31 mouse cellular contexts compared by ENCODE assay signal in the genomic region with DNA sequence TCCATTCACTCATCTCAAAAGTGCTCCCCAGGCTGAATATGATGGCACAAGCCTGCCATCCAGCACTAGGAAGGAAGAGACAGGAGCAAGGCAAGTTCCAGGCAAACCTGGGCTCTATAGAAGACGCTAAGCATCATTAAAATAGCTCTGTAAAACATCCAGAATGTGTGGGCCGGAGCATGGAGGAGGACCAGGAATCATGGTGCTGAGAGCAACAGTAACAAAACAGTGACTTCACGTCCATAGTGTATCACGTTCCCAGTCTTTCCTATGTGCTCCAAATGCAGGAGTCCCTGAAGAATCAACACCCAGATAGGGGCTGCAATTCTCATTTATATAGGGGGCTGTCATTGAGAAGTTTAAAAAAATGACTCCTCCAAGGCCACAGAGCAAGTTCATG.
"Had no signal": no experiment of that assay in that cellular context is flagged by ENCODE, and none has a peak within 500 bp of the region (broad histone marks: within the 10 kb centered on the region; RNA-seq: fewer than 3 reads in every experiment).

No protein-coding gene starts in this region.

- H3K36me3 ChIP-seq: limb, embryonic 10.5 days; limb, embryonic 12.5 days; liver, embryonic 12.5 days; liver, embryonic 13.5 days; liver, embryonic 15.5 days; lung, embryonic 15.5 days; midbrain, embryonic 10.5 days; midbrain, embryonic 12.5 days; midbrain, embryonic 13.5 days; midbrain, embryonic 15.5 days had no signal

- ATAC-seq: liver, embryonic 12.5 days; liver, postnatal 0 days; lung, postnatal 0 days; midbrain, embryonic 13.5 days; midbrain, embryonic 15.5 days; midbrain, embryonic 16.5 days had no signal

- H3K27ac ChIP-seq: limb, embryonic 10.5 days; limb, embryonic 12.5 days; limb, embryonic 13.5 days; limb, embryonic 15.5 days; liver, embryonic 12.5 days; liver, embryonic 13.5 days; liver, embryonic 14.5 days; liver, embryonic 15.5 days; lung, embryonic 15.5 days; macrophage; midbrain, embryonic 10.5 days; midbrain, embryonic 12.5 days; midbrain, embryonic 13.5 days; midbrain, embryonic 15.5 days; neural tube, embryonic 12.5 days had no signal

- DNase-seq: left cerebral cortex, postnatal 4 days; liver; liver, embryonic 13.5 days; liver, postnatal 0 days; lung, adult 18-20 months; lung, adult 2 months; lung, embryonic 14.5 days; lung, postnatal 10 days; lung, postnatal 14 days; lung, postnatal 36 days; lung, postnatal 4 days; midbrain, embryonic 14.5 days had no signal

- H3K4me3 ChIP-seq: limb, embryonic 10.5 days; limb, embryonic 12.5 days; limb, embryonic 13.5 days; limb, embryonic 15.5 days; liver, embryonic 12.5 days; liver, embryonic 13.5 days; liver, embryonic 15.5 days; lung, embryonic 15.5 days; megakaryocyte, embryonic 14.5 days; midbrain, embryonic 10.5 days; midbrain, embryonic 12.5 days; midbrain, embryonic 13.5 days; midbrain, embryonic 15.5 days; myocyte; neural tube, embryonic 12.5 days had no signal

- H3K9me3 ChIP-seq: limb, embryonic 10.5 days; limb, embryonic 12.5 days; limb, embryonic 13.5 days; limb, embryonic 15.5 days; liver, embryonic 12.5 days; liver, embryonic 13.5 days; liver, embryonic 15.5 days; lung, embryonic 15.5 days; megakaryocyte, embryonic 14.5 days; midbrain, embryonic 10.5 days; midbrain, embryonic 12.5 days; midbrain, embryonic 13.5 days; midbrain, embryonic 15.5 days; neural tube, embryonic 12.5 days had no signal

- H3K9ac ChIP-seq: limb, embryonic 12.5 days; limb, embryonic 13.5 days; limb, embryonic 15.5 days; liver, embryonic 12.5 days; liver, embryonic 13.5 days; liver, embryonic 14.5 days; liver, embryonic 15.5 days; liver, postnatal 0 days; lung, embryonic 14.5 days; lung, embryonic 15.5 days; midbrain, embryonic 12.5 days; midbrain, embryonic 13.5 days; midbrain, embryonic 15.5 days; neural tube, embryonic 12.5 days had no signal

- H3K4me2 ChIP-seq: limb, embryonic 12.5 days; limb, embryonic 13.5 days; limb, embryonic 15.5 days; liver, embryonic 11.5 days; liver, embryonic 12.5 days; liver, embryonic 13.5 days; liver, embryonic 15.5 days; lung, embryonic 14.5 days; lung, embryonic 15.5 days; midbrain, embryonic 12.5 days; midbrain, embryonic 13.5 days; midbrain, embryonic 15.5 days; neural tube, embryonic 12.5 days had no signal

- H3K27me3 ChIP-seq: limb, embryonic 12.5 days; limb, embryonic 13.5 days; limb, embryonic 15.5 days; liver, embryonic 12.5 days; liver, embryonic 13.5 days; liver, embryonic 15.5 days; lung, embryonic 15.5 days; megakaryocyte, embryonic 14.5 days; midbrain, embryonic 12.5 days; midbrain, embryonic 13.5 days; midbrain, embryonic 15.5 days; neural tube, embryonic 12.5 days had no signal

- H3K4me1 ChIP-seq: limb, embryonic 10.5 days; limb, embryonic 12.5 days; liver, embryonic 12.5 days; liver, embryonic 13.5 days; liver, embryonic 15.5 days; megakaryocyte, embryonic 14.5 days; midbrain, embryonic 10.5 days; midbrain, embryonic 12.5 days; midbrain, embryonic 13.5 days; midbrain, embryonic 15.5 days; neural tube, embryonic 12.5 days had no signal
